Mouse (Mus musculus) WW6 (cell line): Measurements from ENCODE around the gene Cyp2c67.
"Not testable (repeated sequence)": the region's sequence is repeated elsewhere in the genome, so short reads cannot be mapped to it uniquely, and the experiment has no call there.

Experiments used
- DNase-seq: peaks from one replicate; pipeline ENCODE4 v3.0.0-alpha.2; 2013; ENCODE audit warnings: low read depth, low spot score

Gene Cyp2c67

GRCm38 (mm10) chr19:39648938-39649337, at the start of gene Cyp2c67:
Gene Cyp2c67, minus strand, starts transcription at chr19:39649051.
- no peak for DNase-seq

- DNase-seq, result not testable (repeated sequence)
Measured at GRCm38 (mm10) chr19:39665650-39666049, 16.8 kb upstream of the Cyp2c67 start.

- DNase-seq, result no peak
Measured at GRCm38 (mm10) chr19:39652381-39652780, 3.5 kb upstream of the Cyp2c67 start.

GRCm38 (mm10) chr19:39647519-39647918, 1.3 kb downstream of the Cyp2c67 start:
- DNase-seq, result no peak

- not testable (repeated sequence) for DNase-seq
Measured at GRCm38 (mm10) chr19:39644551-39644950, 4.3 kb downstream of the Cyp2c67 start.
